Mouse (Mus musculus) small intestine, adult 2 months (tissue): ENCODE measurements at regions not wholly inside any gene's neighbourhood (a gene's known extent, or its start where the extent isn't known, plus 50 kb on each side); places are given as distances from the start of the nearest gene placed in this dataset.

Experiments
- CTCF ChIP-seq: fragments of 200-500 bp; IDR thresholded peaks from 2 replicates; pipeline ENCODE4 v1.5.1; 2012; ENCODE audit warnings: low read depth, mild to moderate bottlenecking, control low read depth, inconsistent platforms, low read length, moderate library complexity, mixed read lengths; ENCODE audit not compliant: insufficient replicate concordance, insufficient read length; ENCODE audit errors: extremely low read depth
- POLR2A ChIP-seq: fragments of 200-500 bp; IDR thresholded peaks from 2 replicates; pipeline ENCODE4 v1.6.1; 2012; ENCODE audit warnings: low read depth, mild to moderate bottlenecking, control low read depth, inconsistent platforms, low read length, moderate library complexity

DNA sequence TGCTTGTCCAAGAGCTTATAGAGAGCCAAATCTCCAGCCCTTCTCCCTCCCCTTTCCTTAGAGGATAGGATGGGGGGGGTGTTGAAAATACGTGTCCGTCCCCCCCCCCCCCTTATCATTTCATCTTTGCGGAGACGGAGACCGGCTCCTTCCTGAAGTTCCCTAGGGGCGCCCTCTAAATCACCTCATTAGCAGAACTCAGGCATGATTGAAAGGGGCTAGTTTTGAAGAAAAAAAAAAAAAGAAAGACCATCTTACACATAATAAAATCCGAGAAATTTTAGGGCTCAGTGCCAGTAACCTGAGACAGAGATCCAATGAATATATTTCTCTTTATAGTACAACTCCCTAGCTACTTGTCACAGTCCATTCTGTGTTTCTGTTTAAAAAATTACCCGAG lies 127.3 kb upstream of the Ptbp2 start:
- TF ChIP-seq CTCF (no peak), POLR2A (no peak)
